Mouse (Mus musculus): Measurements from ENCODE around the gene Gpd2. TPM values are rescaled to one million over a fixed set of nuclear protein-coding genes. Genes with fewer than 3 reads are reported as not detected.

The Gpd2 gene
- polyA plus RNA-seq (2015; fragmentation: Nextera tagmentation; extraction: Ambion mirVana): 16.1 and 19.3 TPM in 2 replicates

DNA sequence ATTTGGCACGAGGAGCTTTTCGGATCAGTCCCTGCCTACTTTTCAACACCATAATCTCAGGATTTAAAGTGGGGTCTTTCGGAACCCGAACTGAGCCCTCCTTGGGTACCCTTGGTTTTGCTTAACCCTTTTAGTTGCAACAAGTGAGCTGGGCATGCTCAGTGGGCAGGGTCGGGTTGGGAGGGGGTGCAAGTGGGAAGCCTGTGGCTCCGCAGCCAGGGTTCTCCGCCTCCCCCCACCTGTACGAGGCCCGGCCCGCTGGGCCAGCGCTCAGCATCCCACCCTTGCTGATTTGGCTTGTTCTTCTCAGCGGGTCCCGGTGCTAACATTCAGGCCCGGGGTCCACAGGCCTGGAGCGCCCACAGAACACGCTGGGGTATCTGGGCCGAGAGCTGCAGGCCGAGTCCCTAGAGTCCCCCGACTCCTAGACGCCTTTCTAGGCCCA lies at the start of gene Gpd2:
Gpd2 (plus strand) TSS at position 161 of the 445 bp plus-strand sequence.
- Histone ChIP-seq H3K36me3 (no peaks in the 10 kb centered on the region), H3K9me3 (replicated peaks) (no peaks in the 10 kb centered on the region), H3K4me3 (replicated peaks) (peak within 1 kb of the TSS; percentile 79), H3K4me2 (peak within 1 kb of the TSS; percentile 94), H3K4me1 (peaks cover 8% of the 10 kb centered on the region), H3K9ac (peak within 1 kb of the TSS; percentile 82), H3K27ac (peak within 1 kb of the TSS; percentile 90), H3K27me3 (no peaks in the 10 kb centered on the region)
- WGBS: 7% methylated on average over 20 of the region's 20 CpGs
- peak; percentile 48 for ATAC-seq (replicated peaks; ENCODE audit: low FRiP score)

DNA sequence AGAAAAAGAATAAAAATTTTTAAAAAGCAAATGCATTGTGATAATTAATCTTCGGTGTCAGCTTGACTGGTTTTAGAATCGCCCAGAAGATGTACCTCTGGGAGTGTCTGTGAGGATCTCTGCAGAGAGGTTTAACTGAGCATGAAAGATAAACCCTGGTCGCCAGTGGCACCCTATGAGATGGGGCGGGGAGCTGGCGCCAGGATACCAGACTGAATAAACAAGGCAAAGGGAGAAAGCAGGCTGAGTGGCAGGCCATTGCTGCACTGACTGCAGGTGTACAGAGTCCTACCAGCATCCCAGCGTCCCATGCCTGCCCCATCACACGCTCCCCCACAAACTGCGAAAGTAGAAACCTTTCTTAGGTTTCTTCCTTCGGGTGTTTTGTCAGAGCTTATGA lies 49.2 kb upstream of the Gpd2 start:
- Histone ChIP-seq H3K36me3 (no peaks in the 10 kb centered on the region), H3K9me3 (replicated peaks) (no peaks in the 10 kb centered on the region), H3K9ac (no peak overlapping the region), H3K27ac (no peak overlapping the region), H3K27me3 (no peaks in the 10 kb centered on the region), H3K4me1 (peaks cover 7% of the 10 kb centered on the region; the same call in 1 of the 2 replicates), H3K4me3 (replicated peaks) (no peak overlapping the region), H3K4me2 (0 out of 2 replicates have a peak overlapping the region, but pooled peaks have one; percentile 7)
- peak; percentile 84 for ATAC-seq (replicated peaks; ENCODE audit: low FRiP score)
- WGBS: 50% methylated on average over 9 of the region's 9 CpGs

DNA sequence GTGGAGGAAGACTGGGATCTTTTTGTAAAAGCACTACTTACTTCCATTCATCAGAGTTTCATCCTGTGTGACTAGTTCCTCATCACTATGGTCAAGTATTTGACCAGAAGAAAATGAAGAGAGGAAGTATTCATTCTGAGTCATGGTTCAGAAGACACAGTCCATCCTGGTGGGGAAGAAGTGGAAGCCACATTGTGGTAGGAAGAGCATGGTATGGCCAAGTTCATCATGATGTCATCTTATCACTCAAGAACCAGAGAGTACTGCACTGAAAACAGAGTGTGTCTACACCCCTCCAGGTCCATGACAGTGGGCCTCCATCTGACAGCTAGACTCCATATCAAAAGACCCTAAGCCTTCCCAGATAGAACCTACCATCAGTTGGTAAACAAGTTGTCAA lies 46.6 kb upstream of the Gpd2 start:
- no peak for ATAC-seq (replicated peaks; ENCODE audit: low FRiP score)
- H3K4me3 ChIP-seq (replicated peaks): no peak overlapping the region
- no peaks in the 10 kb centered on the region for H3K27me3 ChIP-seq
- H3K36me3 ChIP-seq: no peaks in the 10 kb centered on the region
- no peak overlapping the region for H3K27ac ChIP-seq
- H3K4me1 ChIP-seq: 0 out of 2 replicates have a peak, but pooled peaks cover 2% of the 10 kb centered on the region
- H3K9me3 ChIP-seq (replicated peaks): no peaks in the 10 kb centered on the region
- H3K9ac ChIP-seq: no peak overlapping the region
- no peak overlapping the region for H3K4me2 ChIP-seq

DNA sequence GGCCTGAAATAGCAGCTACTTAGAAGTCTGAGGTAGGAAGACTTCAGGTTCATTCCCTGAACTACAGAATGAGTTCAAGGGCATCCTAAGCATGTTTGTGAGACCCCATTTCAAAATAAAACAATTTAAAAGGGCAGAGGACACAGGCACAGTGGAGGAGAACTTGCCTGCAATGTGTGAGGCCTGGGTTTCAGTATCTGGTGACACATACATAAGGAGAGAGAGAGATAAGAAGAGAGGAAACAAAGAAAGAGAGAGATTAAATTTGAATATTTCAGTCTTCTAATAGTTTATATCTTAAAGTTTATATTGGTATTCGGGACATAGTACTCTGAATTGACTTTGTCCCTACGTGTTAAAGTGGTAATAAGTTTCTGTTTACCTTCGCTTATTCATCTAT lies 38.4 kb upstream of the Gpd2 start:
- Histone ChIP-seq H3K4me1 (no peaks in the 10 kb centered on the region), H3K9ac (no peak overlapping the region), H3K36me3 (no peaks in the 10 kb centered on the region), H3K4me3 (replicated peaks) (no peak overlapping the region), H3K4me2 (no peak overlapping the region), H3K27ac (no peak overlapping the region), H3K9me3 (replicated peaks) (no peaks in the 10 kb centered on the region), H3K27me3 (no peaks in the 10 kb centered on the region)
- 89% methylated on average over 3 of the region's 3 CpGs for WGBS
- no peak for ATAC-seq (replicated peaks; ENCODE audit: low FRiP score)

DNA sequence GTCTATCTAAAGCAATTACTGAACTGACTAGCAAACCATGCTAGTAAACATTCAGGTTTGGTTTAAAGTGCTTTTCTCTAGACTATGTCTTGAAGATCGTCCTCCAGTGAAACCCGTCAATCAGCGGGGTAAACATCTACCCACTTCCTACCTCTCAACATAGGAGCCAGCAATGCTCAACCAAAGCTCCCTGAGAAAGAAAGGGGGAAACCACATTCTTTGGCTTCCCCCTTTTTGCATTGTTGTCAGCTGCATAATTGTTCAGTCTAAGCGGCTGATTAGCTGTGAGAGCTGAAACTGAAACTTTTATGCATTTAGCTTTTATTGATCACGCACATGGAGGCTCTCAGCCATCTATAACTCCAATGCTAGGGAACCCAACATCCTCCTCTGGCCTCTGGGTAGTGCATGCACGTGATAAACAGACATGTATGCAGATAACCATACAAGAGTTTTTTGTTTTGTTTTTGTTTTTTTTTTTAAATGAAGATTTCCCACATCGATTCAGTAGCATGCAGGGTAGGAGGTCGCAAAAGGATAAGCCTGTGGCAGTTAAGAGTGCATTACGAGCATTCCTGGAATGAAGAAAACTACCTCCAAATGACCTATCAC lies 28.9 kb upstream of the Gpd2 start:
- peaks cover 7% of the 10 kb centered on the region; the same call in 1 of the 2 replicates for H3K4me1 ChIP-seq
- no peak overlapping the region for H3K9ac ChIP-seq
- no peak overlapping the region for H3K4me3 ChIP-seq (replicated peaks)
- H3K9me3 ChIP-seq (replicated peaks): no peaks in the 10 kb centered on the region
- H3K4me2 ChIP-seq: no peak overlapping the region
- ATAC-seq (replicated peaks; ENCODE audit: low FRiP score): no peak
- WGBS: 88% methylated on average over 9 of the region's 9 CpGs
- no peak overlapping the region for H3K27ac ChIP-seq
- H3K27me3 ChIP-seq: no peaks in the 10 kb centered on the region
- H3K36me3 ChIP-seq: no peaks in the 10 kb centered on the region

DNA sequence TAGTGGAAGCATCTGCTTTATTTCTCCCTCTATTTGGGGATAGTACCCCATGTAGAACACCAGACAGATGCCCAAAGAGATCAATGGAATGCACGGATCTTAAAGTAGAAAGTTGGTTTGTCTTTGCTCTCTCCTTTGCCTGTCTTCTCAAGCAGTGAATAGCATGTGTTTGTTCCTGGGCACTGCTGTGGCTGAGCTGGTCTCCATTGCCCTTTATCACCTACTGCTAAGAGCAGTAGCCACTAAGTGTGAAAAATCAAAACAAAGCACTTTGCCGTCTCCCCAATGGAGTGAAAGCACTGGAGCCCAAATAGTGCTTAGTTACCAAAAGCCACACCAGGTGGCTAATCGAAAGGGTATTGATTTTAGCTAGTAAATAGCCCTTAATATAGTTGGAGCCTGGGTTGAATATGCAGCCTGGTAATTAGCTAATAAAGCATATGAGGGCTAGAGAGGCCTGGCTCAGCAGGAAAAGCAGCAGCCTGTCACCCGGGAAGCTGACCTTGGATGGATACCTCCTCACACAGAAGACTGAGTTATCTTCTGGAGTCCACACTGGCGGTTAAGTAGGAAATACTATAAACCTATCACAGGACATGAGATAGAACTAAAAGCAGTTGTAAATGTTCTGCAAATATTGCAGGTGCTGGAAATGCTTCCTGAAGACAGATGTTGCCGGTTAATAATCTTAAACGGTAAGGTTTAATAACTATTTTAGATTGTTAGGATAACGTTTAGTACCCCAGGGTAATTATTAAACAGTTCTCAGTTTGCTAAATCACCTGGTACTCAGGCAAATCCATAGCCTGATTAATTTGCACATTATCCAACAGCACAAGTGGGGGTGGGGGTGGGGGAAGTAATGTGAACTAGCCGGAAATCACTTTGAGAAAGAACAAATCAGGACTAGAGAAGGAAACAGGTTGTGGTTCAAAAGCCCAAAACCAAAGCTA lies 26.1 kb upstream of the Gpd2 start:
- ATAC-seq (replicated peaks; ENCODE audit: low FRiP score): 0 out of 2 replicates have a peak, but pooled peaks have one; percentile 25
- Histone ChIP-seq H3K4me3 (replicated peaks) (no peak overlapping the region), H3K4me2 (no peak overlapping the region), H3K4me1 (peaks cover 7% of the 10 kb centered on the region; the same call in 1 of the 2 replicates), H3K27ac (no peak overlapping the region), H3K27me3 (no peaks in the 10 kb centered on the region), H3K36me3 (no peaks in the 10 kb centered on the region), H3K9me3 (replicated peaks) (no peaks in the 10 kb centered on the region), H3K9ac (no peak overlapping the region)
- 44% methylated on average over 9 of the region's 9 CpGs for WGBS

DNA sequence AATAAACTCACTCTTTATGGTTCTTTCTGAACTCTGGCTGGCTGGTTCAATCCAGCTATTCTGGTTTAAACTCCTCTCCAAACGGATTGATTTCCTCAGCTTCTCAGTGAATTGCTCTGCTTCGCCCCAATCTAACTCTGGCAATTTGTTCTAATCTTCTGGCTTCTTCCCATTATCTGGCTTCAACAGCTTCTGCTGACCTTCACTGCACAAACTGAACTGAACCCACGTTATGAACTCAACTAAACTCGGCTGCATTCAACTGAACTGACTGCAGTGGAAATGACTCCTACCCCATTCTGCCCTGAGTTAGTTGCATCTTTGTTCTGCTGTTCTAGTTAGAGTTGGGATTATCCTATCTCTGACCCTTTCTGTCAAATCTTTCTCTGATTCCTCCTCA lies 24.1 kb upstream of the Gpd2 start:
- Histone ChIP-seq H3K9me3 (replicated peaks) (no peaks in the 10 kb centered on the region), H3K4me1 (peaks cover 7% of the 10 kb centered on the region; the same call in 1 of the 2 replicates), H3K9ac (no peak overlapping the region), H3K27ac (no peak overlapping the region), H3K4me3 (replicated peaks) (no peak overlapping the region), H3K27me3 (no peaks in the 10 kb centered on the region), H3K36me3 (no peaks in the 10 kb centered on the region), H3K4me2 (no peak overlapping the region)
- WGBS: 84% methylated on average over 4 of the region's 4 CpGs
- ATAC-seq (replicated peaks; ENCODE audit: low FRiP score): no peak

DNA sequence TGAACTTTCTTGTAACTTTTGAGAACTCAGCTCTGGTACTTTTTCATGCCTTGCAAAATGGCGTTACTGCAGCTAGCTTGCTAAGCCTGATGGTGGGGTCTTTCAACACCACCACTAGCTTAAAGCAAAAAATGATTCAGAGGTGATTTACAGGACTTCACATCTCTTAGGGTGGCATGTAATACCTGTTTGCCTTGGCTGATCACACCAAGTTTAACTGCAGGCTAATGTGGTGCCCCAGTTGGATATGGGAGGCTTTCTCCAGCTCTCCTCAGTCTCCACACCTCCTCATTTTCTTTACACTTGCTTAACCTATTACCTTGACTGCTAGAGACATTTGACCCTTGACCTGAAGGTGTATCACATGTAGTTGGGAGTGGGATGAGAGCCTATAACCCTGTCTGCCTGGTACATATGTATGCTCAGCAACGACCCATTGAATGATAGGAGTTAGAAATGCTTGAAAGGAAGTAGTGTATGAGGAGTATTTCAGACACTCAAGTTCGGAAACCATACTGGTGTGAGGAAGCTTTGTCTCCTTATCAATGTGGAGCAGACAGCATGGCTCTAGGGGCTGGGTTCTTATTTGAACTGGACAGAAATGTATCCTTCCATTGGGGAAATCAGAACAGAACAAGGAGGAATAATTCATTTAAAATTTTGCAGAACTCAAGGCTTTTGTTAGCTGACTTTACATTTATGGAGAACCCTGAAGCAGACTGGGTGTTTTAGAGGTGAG lies 14.0 kb upstream of the Gpd2 start:
- no peak overlapping the region for H3K4me3 ChIP-seq (replicated peaks)
- no peaks in the 10 kb centered on the region for H3K9me3 ChIP-seq (replicated peaks)
- peak; percentile 36; the same call in 1 of the 2 replicates for ATAC-seq (replicated peaks; ENCODE audit: low FRiP score)
- no peaks in the 10 kb centered on the region for H3K4me1 ChIP-seq
- 72% methylated on average over 3 of the region's 3 CpGs for WGBS
- H3K27me3 ChIP-seq: peaks cover 9% of the 10 kb centered on the region; the same call in 1 of the 2 replicates
- H3K9ac ChIP-seq: no peak overlapping the region
- no peaks in the 10 kb centered on the region for H3K36me3 ChIP-seq
- H3K27ac ChIP-seq: no peak overlapping the region
- H3K4me2 ChIP-seq: no peak overlapping the region

DNA sequence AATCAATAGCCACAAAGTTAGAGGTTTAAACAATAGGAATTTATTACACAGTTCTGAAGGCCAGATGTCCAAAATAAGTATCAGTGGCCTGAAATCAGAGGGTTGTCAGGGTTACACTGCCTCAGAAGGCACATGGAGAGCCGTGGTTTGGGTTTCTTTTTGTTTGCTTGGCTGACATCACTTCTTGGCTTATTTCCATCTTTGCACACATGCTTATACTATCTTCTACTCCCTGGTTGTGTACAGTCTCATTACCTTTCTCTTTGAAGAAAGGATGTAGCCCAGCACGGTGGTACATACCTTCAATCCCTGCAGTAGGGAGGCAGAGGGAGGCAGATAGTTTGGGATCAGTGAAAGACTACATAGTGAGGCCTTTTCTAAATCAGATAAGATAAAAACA lies 12.2 kb upstream of the Gpd2 start:
- H3K4me1 ChIP-seq: no peaks in the 10 kb centered on the region
- no peak overlapping the region for H3K4me3 ChIP-seq (replicated peaks)
- H3K27me3 ChIP-seq: peaks cover 9% of the 10 kb centered on the region; the same call in 1 of the 2 replicates
- no peak for ATAC-seq (replicated peaks; ENCODE audit: low FRiP score)
- no peak overlapping the region for H3K27ac ChIP-seq
- 50% methylated on average over 2 of the region's 2 CpGs for WGBS
- no peak overlapping the region for H3K4me2 ChIP-seq
- no peak overlapping the region for H3K9ac ChIP-seq
- no peaks in the 10 kb centered on the region for H3K9me3 ChIP-seq (replicated peaks)
- H3K36me3 ChIP-seq: no peaks in the 10 kb centered on the region

DNA sequence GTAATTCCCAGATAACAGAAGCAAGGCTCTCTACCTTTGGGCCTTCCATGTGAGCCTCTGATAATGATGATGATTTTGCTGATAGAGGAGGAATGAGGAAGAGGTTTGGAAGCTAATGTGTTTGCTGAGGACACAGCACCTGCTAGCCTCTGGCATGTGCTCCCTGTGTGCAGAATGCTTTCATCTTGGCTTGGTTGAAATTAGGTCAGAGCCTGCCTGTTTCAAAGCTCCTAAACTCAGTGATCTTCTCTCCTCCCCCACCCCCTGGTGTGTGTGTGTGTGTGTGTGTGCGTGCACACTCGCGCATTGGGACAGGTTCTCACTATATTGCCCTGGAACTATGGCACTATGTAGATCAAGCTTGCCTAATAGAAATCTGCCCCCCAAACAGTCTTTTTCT lies 10.0 kb upstream of the Gpd2 start:
- no peak for ATAC-seq (replicated peaks; ENCODE audit: low FRiP score)
- Histone ChIP-seq H3K36me3 (no peaks in the 10 kb centered on the region), H3K9me3 (replicated peaks) (no peaks in the 10 kb centered on the region), H3K4me1 (no peaks in the 10 kb centered on the region), H3K27ac (no peak overlapping the region), H3K4me2 (no peak overlapping the region), H3K4me3 (replicated peaks) (no peak overlapping the region), H3K9ac (no peak overlapping the region), H3K27me3 (peaks cover 9% of the 10 kb centered on the region; the same call in 1 of the 2 replicates)
- 83% methylated on average over 3 of the region's 3 CpGs for whole genome bisulfite sequencing

DNA sequence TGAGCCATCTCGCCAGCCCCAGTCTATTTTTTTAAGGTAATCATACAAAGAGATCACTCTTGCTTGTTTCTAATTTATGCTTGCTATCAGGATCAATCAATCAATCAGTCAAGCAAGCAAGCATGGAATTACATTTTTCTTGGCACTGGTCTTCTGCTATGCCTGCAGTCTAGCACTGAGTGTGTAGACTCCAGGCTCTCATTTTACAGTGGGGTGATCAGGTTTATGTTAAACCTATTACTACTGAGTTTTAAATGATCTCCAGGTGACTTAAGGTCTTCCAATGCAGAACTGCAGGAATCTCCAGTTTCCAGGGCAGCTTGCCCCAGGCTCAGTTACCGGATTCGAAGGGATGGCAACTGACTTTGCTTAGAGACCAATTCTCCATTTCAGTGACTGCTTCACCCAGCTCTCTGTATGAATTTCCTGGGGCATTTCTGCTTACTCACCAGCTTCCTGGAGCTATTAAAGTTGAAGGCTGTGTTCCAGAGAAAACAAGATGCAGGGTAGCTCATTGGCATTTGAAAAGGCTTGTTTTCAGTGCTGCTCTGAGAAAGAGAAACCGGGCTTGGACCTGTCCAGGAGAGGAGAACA lies 7.7 kb upstream of the Gpd2 start:
- no peak overlapping the region for H3K4me2 ChIP-seq
- ATAC-seq (replicated peaks; ENCODE audit: low FRiP score): peak; percentile 49; the same call in 1 of the 2 replicates
- H3K4me3 ChIP-seq (replicated peaks): no peak overlapping the region
- 0 out of 2 replicates have a peak overlapping the region, but pooled peaks have one; percentile 18 for H3K27ac ChIP-seq
- no peaks in the 10 kb centered on the region for H3K4me1 ChIP-seq
- no peaks in the 10 kb centered on the region for H3K36me3 ChIP-seq
- H3K9me3 ChIP-seq (replicated peaks): no peaks in the 10 kb centered on the region
- 36% methylated on average over 4 of the region's 4 CpGs for WGBS
- H3K27me3 ChIP-seq: no peaks in the 10 kb centered on the region
- no peak overlapping the region for H3K9ac ChIP-seq

Data from kidney, embryonic 15.5 days (tissue).